Mouse (Mus musculus) right cerebral cortex, postnatal 4 days (tissue): Measurements from ENCODE around the gene Lrig1.

ENCODE experiments used
- DNase-seq: peaks from one replicate; pipeline ENCODE4 v3.0.0-alpha.2; 2022

Gene Lrig1

DNA sequence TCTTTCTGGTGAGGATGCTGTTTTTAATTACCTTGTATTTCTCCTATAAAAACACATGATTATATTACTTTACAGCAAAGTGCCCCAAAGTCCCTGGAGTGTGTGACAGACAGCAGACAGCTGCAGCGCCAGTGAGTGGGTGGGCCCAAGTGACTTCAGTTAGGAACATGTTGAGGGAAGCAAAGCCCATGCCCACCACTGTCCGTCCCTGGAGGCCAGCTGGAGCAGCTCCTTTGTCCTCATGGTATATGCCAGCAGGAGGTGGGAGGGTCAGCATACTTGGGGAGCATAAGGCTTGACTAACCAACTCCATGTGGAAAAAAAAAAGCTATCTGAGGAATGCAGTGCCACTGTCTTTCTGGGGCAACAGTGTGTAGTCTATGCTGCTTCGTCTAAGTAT, 95.9 kb downstream of the Lrig1 start:
- DNase-seq, result no peak

GRCm38 (mm10) chr6:94601811-94602210, 98.1 kb downstream of the Lrig1 start:
- DNase-seq, result no peak

- no peak for DNase-seq
Observed at GRCm38 (mm10) chr6:94601101-94601500, 98.9 kb downstream of the Lrig1 start.

DNA sequence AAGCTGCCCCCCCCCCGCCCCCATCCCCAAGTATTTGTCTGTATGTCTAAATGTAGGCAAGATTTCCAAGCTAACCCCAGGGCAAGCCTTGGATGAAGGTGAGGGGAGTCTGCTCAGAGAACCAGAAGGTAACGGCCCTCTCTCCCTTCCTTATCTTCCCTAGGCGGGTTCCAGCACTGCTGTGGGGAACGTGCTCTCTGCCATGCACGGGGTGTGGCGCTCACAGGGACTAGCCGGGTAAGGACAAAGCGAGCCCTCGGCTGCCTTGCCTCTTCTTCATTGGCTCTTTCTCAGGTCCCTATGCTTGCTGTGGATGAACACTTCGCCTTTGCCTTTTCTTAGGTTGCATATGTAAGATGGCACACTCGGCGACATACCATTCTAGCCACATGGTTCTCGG, 100.9 kb downstream of the Lrig1 start:
- DNase-seq, result no peak

DNA sequence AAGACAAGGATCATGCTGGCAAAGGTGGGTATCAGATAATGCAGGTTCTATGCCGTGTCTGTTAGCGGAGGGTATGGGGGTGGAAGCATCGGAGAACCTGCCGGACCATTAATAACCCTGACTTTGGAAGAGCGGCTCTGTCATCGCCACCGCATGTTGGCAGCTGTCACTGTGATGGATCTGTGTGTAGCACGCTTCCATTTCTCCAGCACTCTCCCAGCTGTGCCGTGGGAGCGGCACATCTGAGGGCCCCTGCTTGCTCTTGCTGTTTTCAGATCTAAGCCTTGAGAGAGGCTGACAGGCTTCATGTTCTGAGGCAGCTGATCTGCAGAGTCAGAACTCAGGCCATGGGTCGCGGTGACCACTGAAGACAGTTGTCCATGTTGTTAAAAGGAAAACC, 101.5 kb downstream of the Lrig1 start:
- no peak for DNase-seq

DNA sequence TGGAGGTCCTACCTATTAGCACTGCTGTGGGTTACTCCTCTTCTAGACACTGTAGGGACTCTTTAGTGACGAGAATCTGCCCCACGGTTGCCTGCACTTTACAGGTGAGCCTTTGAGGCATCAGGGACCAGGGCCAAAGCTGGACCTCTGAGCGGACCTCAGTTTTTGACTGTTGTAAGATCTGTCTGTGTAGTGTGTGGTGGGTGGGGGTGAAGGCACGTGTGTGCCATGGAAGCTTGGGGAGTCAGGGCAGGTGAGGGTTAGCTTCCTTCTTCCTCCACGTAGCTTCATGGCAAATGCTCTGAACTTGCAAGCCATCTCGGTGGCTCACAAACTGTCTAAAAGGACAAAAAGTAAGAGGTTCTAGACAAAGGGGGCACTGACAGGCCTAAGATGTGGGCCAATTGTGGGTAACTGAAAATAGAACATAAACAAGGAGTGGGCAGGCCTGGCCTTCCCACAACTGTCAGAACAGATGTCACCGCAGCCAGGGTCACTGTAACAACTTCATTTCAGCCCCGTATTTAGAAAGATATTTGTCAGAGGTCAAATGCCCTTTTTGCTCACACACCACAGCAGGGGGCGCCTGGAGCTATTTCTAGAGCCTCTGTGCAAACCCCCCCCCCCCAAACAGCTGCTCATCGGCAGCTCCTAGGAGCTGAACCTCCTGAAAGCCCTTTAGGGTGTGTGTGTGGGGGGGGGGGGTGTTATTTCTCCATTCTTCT, 103.0 kb downstream of the Lrig1 start:
- no peak for DNase-seq

DNA sequence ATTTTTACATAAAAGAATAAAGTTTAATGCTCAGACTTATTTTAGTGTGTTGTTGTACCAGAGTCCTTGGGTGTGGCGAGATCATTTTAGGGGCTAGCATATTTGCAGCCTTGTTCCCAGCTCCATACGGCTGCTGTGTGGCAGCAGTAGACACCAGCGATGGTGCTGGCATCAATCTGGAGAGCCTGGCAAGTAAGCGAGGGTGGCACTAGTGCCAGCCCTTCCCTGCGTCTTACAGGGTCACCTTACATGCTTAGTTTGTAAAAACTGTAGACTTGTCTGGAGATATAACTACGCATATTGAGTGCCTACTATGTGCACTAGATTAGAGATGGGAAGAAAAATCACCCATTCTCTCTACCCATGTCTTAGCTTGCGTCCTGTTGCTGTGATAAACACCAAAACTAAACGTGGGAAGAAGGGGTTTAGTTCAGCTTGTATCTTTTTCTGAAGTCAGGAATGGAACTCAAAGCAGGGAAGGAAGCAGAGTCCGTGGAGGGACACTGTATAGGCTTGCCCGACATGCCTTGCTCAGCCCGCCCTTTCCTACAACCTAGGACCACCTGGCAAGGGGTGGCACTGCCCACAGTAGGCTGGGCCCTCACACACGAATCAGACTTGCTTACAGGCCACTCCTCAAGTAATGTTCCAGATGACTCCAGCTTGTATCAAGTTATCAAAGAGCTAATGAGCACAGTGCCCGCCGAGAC, 103.8 kb downstream of the Lrig1 start:
- DNase-seq, result no peak

GRCm38 (mm10) chr6:94595206-94595605, 104.8 kb downstream of the Lrig1 start:
- peak; percentile 2 for DNase-seq

- peak; percentile 2 for DNase-seq
Observed at GRCm38 (mm10) chr6:94594711-94595110, 105.2 kb downstream of the Lrig1 start.

- DNase-seq, result peak; percentile 1
Observed at GRCm38 (mm10) chr6:94594096-94594665, 105.8 kb downstream of the Lrig1 start.

DNA sequence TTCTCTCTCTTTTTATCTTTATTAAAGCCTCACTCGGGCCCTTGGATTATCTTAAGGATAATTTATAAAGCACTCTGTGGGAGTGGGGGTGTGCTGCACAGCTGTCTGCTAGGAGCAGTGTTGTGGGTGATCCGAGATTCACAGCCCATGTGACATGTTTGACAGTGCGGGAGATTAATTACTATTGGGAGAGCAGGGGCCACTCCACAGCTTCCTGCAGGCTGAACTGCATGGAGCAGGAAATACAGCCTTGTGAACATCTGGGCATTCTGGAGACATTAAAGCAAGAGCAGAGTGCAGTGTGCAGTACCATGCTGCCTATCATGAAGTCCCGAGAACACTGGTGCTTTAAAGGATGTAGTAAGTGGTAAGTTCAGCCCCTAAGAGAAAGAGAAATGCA, 107.2 kb downstream of the Lrig1 start:
- peak; percentile 1 for DNase-seq

DNA sequence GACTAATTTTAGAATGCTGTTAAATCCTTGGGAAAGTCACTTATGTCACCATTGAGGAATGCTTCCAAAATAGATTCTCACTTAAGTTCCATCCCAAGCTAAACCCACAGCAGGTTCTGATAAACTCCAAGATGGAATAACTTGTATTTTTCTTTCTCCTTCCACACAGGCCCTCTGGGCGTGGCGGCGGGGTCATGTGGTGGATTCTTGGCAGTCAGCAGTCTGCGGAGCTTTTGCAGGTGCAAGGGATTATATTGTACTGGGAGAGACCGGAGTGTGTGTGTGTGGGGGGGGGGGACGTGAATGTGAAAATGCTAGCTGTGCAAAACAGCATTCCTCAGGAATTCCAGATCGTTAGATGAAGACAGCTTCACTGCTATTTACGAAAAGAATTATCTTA, 107.7 kb downstream of the Lrig1 start:
- DNase-seq, result peak; percentile 16

- DNase-seq, result no peak
Observed at GRCm38 (mm10) chr6:94588365-94588764, 111.6 kb downstream of the Lrig1 start.

- DNase-seq, result no peak
Observed at GRCm38 (mm10) chr6:94584976-94585375, 115.0 kb downstream of the Lrig1 start.

DNA sequence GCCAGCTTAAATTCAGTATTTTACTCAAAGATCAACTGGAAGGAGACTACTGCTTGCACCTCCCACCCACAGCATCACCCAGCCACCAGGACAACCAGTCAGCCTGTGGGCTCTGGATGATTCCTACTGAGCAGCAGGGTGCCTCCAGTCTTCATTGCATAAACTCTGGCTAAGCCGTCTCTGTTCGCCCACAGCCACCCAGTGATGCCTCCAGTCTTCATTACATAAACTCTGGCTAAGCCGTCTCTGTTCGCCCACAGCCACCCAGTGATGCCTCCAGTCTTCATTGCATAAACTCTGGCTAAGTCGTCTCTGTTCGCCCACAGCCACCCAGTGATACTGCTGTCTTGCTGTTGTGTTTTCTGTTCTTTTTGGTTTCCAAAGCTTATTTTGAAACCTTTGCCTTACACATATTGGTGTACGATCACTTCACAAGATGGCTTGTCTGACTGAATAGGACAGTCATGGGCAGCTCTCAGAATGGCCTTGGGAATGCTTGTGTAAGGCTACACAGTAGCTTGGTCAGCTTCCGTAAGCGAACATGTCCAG, 115.7 kb downstream of the Lrig1 start:
- no peak for DNase-seq

- no peak for DNase-seq
Observed at GRCm38 (mm10) chr6:94582055-94582454, 117.9 kb downstream of the Lrig1 start.

- DNase-seq, result no peak
Observed at GRCm38 (mm10) chr6:94577991-94578390, 122.0 kb downstream of the Lrig1 start.

GRCm38 (mm10) chr6:94575526-94576166, 124.3 kb downstream of the Lrig1 start:
- DNase-seq, result no peak

DNA sequence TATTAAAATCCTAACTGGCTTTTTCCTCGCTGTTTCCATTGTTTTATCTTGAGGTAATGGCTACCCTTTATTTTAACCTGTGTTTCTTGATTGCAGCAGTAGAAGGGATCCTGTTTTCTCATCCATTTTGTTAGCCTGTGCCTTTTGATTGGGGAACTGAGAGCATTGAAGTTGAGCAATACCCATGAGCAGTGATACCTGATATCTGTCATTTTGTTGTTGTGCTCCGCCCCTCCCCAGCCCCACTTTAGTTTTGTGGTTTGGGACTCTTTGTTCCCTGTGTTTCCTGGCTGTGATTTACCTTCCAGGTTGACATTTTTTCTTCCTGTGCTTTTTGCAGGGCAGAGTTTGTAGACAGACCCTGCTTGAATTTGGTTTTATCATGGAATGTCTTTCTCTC, 131.9 kb downstream of the Lrig1 start:
- no peak for DNase-seq

GRCm38 (mm10) chr6:94565766-94566165, 134.2 kb downstream of the Lrig1 start:
- DNase-seq, result no peak

- no peak for DNase-seq
Observed at GRCm38 (mm10) chr6:94563203-94563940, 136.6 kb downstream of the Lrig1 start.

GRCm38 (mm10) chr6:94561346-94561745, 138.6 kb downstream of the Lrig1 start:
- DNase-seq, result no peak

- no peak for DNase-seq
Observed at GRCm38 (mm10) chr6:94560896-94561295, 139.1 kb downstream of the Lrig1 start.
